Mouse (Mus musculus) intestine, embryonic 16.5 days (tissue): ENCODE data around the gene Galnt4. TPM values are rescaled to one million over a fixed set of nuclear protein-coding genes. Genes with fewer than 3 reads are reported as not detected.

ENCODE experiments used
- ATAC-seq: fragments of 200-750 bp; cut with Nextera tagmentation; 2 replicates; pipeline ENCODE4 v1.8.0; 2017; ENCODE audit warnings: moderate TSS enrichment, moderate library complexity
- H3K27ac ChIP-seq: fragments of 300-500 bp; sonication (generic); 2 replicates; pipeline ENCODE4 v1.5.1; 2014; ENCODE audit warnings: mild to moderate bottlenecking, low read length
- H3K27me3 ChIP-seq: fragments of 300-500 bp; sonication (generic); replicated peaks from 2 replicates; pipeline ENCODE4 v1.6.1; 2014; ENCODE audit warnings: low read length, control low read depth, mixed read lengths; ENCODE audit not compliant: control insufficient read depth, insufficient read depth
- H3K36me3 ChIP-seq: fragments of 300-500 bp; sonication (generic); 2 replicates; pipeline ENCODE4 v1.6.1; 2014; ENCODE audit warnings: low read length, control low read depth; ENCODE audit not compliant: control insufficient read depth, insufficient read depth
- H3K4me1 ChIP-seq: fragments of 300-500 bp; sonication (generic); 2 replicates; pipeline ENCODE4 v1.6.1; 2014; ENCODE audit warnings: low read length, control low read depth, mixed read lengths; ENCODE audit not compliant: control insufficient read depth, insufficient read depth
- H3K4me2 ChIP-seq: fragments of 300-500 bp; sonication (generic); 2 replicates; pipeline ENCODE4 v1.6.1; 2014; ENCODE audit warnings: low read depth, low read length, control low read depth
- H3K4me3 ChIP-seq: fragments of 300-500 bp; sonication (generic); 2 replicates; pipeline ENCODE4 v1.5.1; 2014; ENCODE audit warnings: mild to moderate bottlenecking, low read length
- H3K9ac ChIP-seq: fragments of 300-500 bp; sonication (generic); 2 replicates; pipeline ENCODE4 v1.6.1; 2014; ENCODE audit warnings: low read depth, low read length
- H3K9me3 ChIP-seq: fragments of 300-500 bp; sonication (generic); 2 replicates; pipeline ENCODE4 v1.6.1; 2016; ENCODE audit warnings: low read length, control low read depth; ENCODE audit not compliant: control insufficient read depth
- WGBS: fragments of 180-500 bp; shearing (Covaris S2); extraction: QIAGEN DNeasy Blood & Tissue Kit; methylation state at CpG from one replicate; pipeline ENCODE4 v1.1.7; 2014; 5-methylcytosine and 5-hydroxymethylcytosine counted together
- polyA plus RNA-seq: library from polyadenylated mRNA; unstranded; fragments of >200 nt; fragmentation: Nextera tagmentation; extraction: Ambion mirVana; gene quantifications from 2 replicates; pipeline ENCODE4 v1.2.1, GENCODE M21; 2015

Gene Galnt4
- polyA plus RNA-seq, 1 experiment from 2014 or later: 19.3 TPM

DNA sequence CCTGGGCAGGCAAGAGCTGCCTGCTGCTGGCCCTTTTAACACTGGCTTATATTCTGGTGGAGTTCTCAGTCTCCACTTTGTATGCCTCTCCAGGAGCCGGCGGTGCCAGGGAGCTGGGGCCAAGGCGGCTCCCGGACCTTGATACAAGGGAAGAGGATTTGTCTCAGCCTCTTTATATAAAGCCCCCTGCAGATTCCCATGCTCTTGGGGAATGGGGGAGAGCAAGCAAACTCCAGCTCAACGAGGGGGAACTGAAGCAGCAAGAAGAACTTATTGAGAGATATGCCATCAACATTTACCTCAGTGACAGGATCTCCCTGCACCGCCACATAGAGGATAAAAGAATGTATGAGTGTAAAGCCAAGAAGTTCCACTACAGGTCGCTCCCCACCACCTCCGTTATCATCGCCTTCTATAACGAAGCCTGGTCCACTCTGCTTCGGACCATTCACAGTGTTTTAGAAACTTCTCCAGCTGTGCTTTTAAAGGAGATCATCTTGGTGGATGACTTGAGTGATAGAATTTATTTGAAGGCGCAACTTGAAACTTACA is 548 bp downstream of the Galnt4 start:
- no peak for ATAC-seq
- peak overlapping the region; percentile 93 for H3K9ac ChIP-seq
- peak overlapping the region; percentile 95 for H3K4me3 ChIP-seq
- H3K27me3 ChIP-seq: no peaks in the 10 kb centered on the region
- WGBS: 29% methylated on average over 12 of the region's 12 CpGs
- H3K27ac ChIP-seq: peak overlapping the region; percentile 87
- H3K4me1 ChIP-seq: peaks cover 7% of the 10 kb centered on the region
- peaks cover 3% of the 10 kb centered on the region; the same call in 1 of the 2 replicates for H3K9me3 ChIP-seq
- peaks cover 15% of the 10 kb centered on the region for H3K36me3 ChIP-seq
- H3K4me2 ChIP-seq: peak overlapping the region; percentile 96

DNA sequence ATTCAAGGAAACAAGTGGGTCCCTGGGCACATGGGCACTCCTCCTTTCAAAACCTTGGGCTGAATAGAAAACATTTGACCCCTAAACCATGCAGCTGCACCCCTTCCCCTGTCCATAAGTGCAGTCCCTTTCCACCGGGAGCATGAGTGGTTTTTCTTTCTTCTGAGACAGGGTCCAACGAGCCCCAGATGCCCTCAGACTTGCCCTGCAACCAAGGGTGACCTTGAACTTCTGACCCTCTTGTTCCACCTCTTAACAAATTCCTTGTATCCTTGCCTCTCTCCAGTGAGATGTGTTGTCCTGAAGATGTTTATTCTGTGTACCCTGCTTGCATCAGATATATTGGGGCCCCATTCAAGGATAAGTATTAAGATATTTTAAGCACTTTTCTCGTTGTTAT is 5.6 kb downstream of the Galnt4 start:
- H3K4me2 ChIP-seq: 0 out of 2 replicates have a peak overlapping the region, but pooled peaks have one; percentile 20
- no peaks in the 10 kb centered on the region for H3K27me3 ChIP-seq
- H3K9ac ChIP-seq: 0 out of 2 replicates have a peak overlapping the region, but pooled peaks have one; percentile 38
- peaks cover 39% of the 10 kb centered on the region for H3K4me1 ChIP-seq
- H3K36me3 ChIP-seq: peaks cover 11% of the 10 kb centered on the region
- 25% methylated on average over 3 of the region's 3 CpGs for WGBS
- no peak overlapping the region for H3K4me3 ChIP-seq
- no peak for ATAC-seq
- peak overlapping the region; percentile 92; the same call in 1 of the 2 replicates for H3K27ac ChIP-seq
- H3K9me3 ChIP-seq: peaks cover 3% of the 10 kb centered on the region; the same call in 1 of the 2 replicates

GRCm38 (mm10) chr10:99114295-99114694 is 6.3 kb downstream of the Galnt4 start:
- Histone ChIP-seq H3K4me2 (no peak overlapping the region), H3K27me3 (no peaks in the 10 kb centered on the region), H3K4me1 (peaks cover 47% of the 10 kb centered on the region), H3K9ac (no peak overlapping the region; the same call in 1 of the 2 replicates), H3K4me3 (no peak overlapping the region), H3K27ac (peak overlapping the region; percentile 92), H3K36me3 (peaks cover 10% of the 10 kb centered on the region), H3K9me3 (peaks cover 3% of the 10 kb centered on the region; the same call in 1 of the 2 replicates)
- ATAC-seq: peak; percentile 53
- 59% methylated on average over 8 of the region's 8 CpGs for WGBS

- no peaks in the 10 kb centered on the region for H3K27me3 ChIP-seq
- H3K4me2 ChIP-seq: peak overlapping the region; percentile 3; the same call in 1 of the 2 replicates
- H3K9ac ChIP-seq: no peak overlapping the region; the same call in 1 of the 2 replicates
- no peaks in the 10 kb centered on the region for H3K9me3 ChIP-seq
- peaks cover 47% of the 10 kb centered on the region for H3K4me1 ChIP-seq
- H3K36me3 ChIP-seq: no peaks in the 10 kb centered on the region
- H3K4me3 ChIP-seq: no peak overlapping the region
- no peak; the same call in 1 of the 2 replicates for ATAC-seq
- peak overlapping the region; percentile 72 for H3K27ac ChIP-seq
- 32% methylated on average over 18 of the region's 18 CpGs for WGBS
Observed at GRCm38 (mm10) chr10:99115471-99116236, 7.7 kb downstream of the Galnt4 start.

- Histone ChIP-seq H3K9ac (no peak overlapping the region; the same call in 1 of the 2 replicates), H3K9me3 (no peaks in the 10 kb centered on the region), H3K36me3 (no peaks in the 10 kb centered on the region), H3K27me3 (no peaks in the 10 kb centered on the region), H3K4me2 (peak overlapping the region; percentile 3; the same call in 1 of the 2 replicates), H3K4me1 (peaks cover 43% of the 10 kb centered on the region), H3K27ac (peak overlapping the region; percentile 72), H3K4me3 (no peak overlapping the region)
- ATAC-seq: no peak
- WGBS: 54% methylated on average over 8 of the region's 8 CpGs
Observed at GRCm38 (mm10) chr10:99116237-99116632, 8.3 kb downstream of the Galnt4 start.

DNA sequence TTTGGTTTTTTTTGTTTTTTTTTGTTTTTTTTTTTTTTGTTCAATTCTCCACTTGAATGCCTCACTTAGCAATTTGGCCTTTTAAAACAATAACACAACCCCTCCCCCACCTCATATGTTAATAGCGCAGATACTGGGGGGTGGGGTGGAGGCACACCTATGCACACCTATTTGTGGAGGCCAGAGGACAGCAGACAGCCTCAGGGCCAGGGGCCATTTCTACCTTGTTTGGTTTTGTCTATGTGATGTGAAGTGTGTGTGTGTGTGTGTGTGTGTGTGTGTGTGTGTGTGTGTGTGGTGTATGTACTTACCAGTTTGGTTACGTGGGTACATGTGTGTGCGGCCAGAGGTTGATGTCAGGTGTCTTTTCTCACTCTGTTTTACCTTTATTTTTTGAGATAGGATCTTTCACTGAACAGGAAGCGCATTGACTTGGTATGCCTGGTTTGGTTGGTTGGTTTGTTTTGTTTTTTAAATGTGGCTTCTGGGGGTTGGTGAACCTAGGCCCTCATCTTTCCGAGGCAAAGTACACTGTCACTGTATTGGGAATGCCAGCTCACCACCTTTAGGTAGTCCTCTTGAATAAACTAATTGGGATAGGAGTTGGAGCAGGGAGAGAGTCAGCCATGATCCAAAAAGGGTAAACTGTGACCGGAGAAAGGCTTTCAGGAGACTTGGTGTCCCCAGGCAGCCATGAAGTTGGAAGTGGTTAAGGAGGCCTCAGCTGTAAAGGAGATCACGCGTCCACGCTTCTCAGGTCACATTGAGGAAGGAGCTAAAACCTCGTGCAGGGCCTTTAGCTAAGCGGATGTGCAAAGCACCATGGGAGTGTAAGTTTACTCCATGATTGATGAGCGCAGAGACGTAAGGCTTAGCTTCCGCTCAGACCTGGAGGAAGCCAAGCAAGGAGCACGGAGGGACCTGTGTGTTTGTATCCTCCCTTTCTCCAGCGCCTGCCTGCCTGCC is 9.0 kb downstream of the Galnt4 start:
- peaks cover 43% of the 10 kb centered on the region for H3K4me1 ChIP-seq
- H3K27ac ChIP-seq: peak overlapping the region; percentile 80
- H3K36me3 ChIP-seq: no peaks in the 10 kb centered on the region
- WGBS: 66% methylated on average over 16 of the region's 16 CpGs
- 0 out of 2 replicates have a peak, but pooled peaks have one; percentile 7 for ATAC-seq
- no peaks in the 10 kb centered on the region for H3K9me3 ChIP-seq
- no peak overlapping the region for H3K4me2 ChIP-seq
- no peaks in the 10 kb centered on the region for H3K27me3 ChIP-seq
- no peak overlapping the region for H3K4me3 ChIP-seq
- no peak overlapping the region for H3K9ac ChIP-seq

GRCm38 (mm10) chr10:99117876-99118275 is 9.9 kb downstream of the Galnt4 start:
- peak overlapping the region; percentile 90 for H3K27ac ChIP-seq
- no peaks in the 10 kb centered on the region for H3K9me3 ChIP-seq
- no peak overlapping the region for H3K4me3 ChIP-seq
- peaks cover 43% of the 10 kb centered on the region for H3K4me1 ChIP-seq
- H3K27me3 ChIP-seq: no peaks in the 10 kb centered on the region
- no peak overlapping the region for H3K4me2 ChIP-seq
- no peaks in the 10 kb centered on the region for H3K36me3 ChIP-seq
- peak; percentile 63 for ATAC-seq
- 0 out of 2 replicates have a peak overlapping the region, but pooled peaks have one; percentile 23 for H3K9ac ChIP-seq
- 40% methylated on average over 10 of the region's 10 CpGs for WGBS

DNA sequence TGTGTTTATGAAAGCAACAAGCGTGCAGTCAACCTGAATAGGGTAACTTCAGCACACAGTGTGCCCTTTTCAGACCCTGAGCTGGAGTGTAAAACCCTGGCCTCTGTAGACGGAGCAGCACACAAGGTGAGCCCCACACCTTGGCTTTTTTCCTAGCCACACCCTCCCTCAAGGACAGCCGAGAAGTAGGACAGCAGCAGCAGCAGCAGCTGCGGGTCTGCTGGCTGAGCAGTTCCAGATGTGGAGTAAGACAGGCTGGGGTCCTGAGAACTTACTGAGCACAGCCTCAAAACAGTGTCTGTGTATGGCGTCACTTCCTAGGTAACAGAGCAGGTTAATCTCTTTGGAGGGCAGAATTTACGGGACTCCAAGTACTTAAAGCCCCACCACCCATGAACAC is 10.7 kb downstream of the Galnt4 start:
- WGBS: 31% methylated on average over 6 of the region's 6 CpGs
- H3K27ac ChIP-seq: peak overlapping the region; percentile 90
- H3K9me3 ChIP-seq: no peaks in the 10 kb centered on the region
- no peak overlapping the region for H3K4me3 ChIP-seq
- no peak overlapping the region for H3K9ac ChIP-seq
- no peaks in the 10 kb centered on the region for H3K36me3 ChIP-seq
- H3K4me2 ChIP-seq: peak overlapping the region; percentile 0
- H3K4me1 ChIP-seq: peaks cover 40% of the 10 kb centered on the region
- no peaks in the 10 kb centered on the region for H3K27me3 ChIP-seq
- peak; percentile 71 for ATAC-seq
